In the genomic region with DNA sequence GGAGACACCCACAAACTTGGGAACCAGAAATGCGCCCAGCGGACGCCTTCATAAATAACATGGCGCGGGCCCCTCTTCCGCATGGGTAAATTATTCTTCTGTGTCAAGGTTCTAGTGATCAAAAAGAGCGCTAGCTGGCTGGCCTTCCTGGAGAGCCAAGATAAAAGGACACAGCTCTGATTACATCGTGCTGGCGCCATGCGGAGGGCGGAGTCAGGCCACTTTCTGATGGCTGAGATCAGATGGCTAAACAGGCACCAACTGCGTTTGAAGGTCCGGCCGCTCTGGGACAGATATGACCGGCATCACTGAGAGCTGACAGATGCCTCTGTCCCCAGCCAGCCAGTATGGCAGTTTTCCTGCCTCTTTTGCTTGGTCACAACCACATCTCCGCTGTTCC, we compare ENCODE assay signal across 8 mouse cellular contexts.
A peak's percentile ranks its signal among the peaks of the same experiment; 100 is the strongest.
DNase-seq lines count a peak whose midpoint lies in the region; ATAC-seq and TF ChIP-seq lines count a peak whose summit lies in the region.

No protein-coding gene starts in this region.

- no peaks in the 10 kb centered on the region for H3K9me3 ChIP-seq in heart, embryonic 16.5 days (replicated peaks; ENCODE audit: control insufficient read depth, low read length)
- no peaks in the 10 kb centered on the region for H3K9me3 ChIP-seq in intestine, embryonic 15.5 days

- H3K4me3 ChIP-seq in heart, embryonic 16.5 days (ENCODE audit: low read length) = no peak overlapping the region
- H3K4me3 ChIP-seq in intestine, embryonic 15.5 days (replicated peaks) = no peak overlapping the region
- no peak overlapping the region for H3K4me3 ChIP-seq in cerebellum, adult 2 months (replicated peaks; ENCODE audit: insufficient read depth, low read depth, low read length)

- 27% methylated on average over 16 of the region's 16 CpGs for WGBS in heart, embryonic 16.5 days
- 30% methylated on average over 16 of the region's 16 CpGs for WGBS in intestine, embryonic 15.5 days
- 46% methylated on average over 16 of the region's 16 CpGs for WGBS in cerebellum, adult 2 months

- TF ChIP-seq CTCF in cerebellum, adult 2 months (IDR thresholded peaks at IDR 0.05; ENCODE audit: borderline replicate concordance, insufficient read depth, low read depth, low read length) = no peak

- H3K4me1 ChIP-seq in heart, embryonic 16.5 days (ENCODE audit: control insufficient read depth, insufficient read depth, low read length) = peaks cover 23% of the 10 kb centered on the region
- peaks cover 21% of the 10 kb centered on the region for H3K4me1 ChIP-seq in intestine, embryonic 15.5 days (replicated peaks)
- no peaks in the 10 kb centered on the region for H3K4me1 ChIP-seq in cerebellum, adult 2 months (ENCODE audit: control insufficient read depth, insufficient read depth, low read length)

- no peak; the same call in 1 of the 2 replicates for ATAC-seq in heart, embryonic 16.5 days (replicated peaks; ENCODE audit: extremely low read depth, insufficient read depth, low FRiP score)
- peak; percentile 64; the same call in 1 of the 2 replicates for ATAC-seq in intestine, embryonic 15.5 days

- DNase-seq in heart, postnatal 25 days (ENCODE audit: low spot score) = no peak
- peak; percentile 28 to 39 for DNase-seq in urinary bladder, adult 18-20 months (ENCODE audit: low spot score in 2 of 2)
- no peak for DNase-seq in urinary bladder, postnatal 25 days (ENCODE audit: low spot score)
- peak; percentile 15 for DNase-seq in yolk sac, embryonic 10.5 days (ENCODE audit: low spot score)
- DNase-seq in cerebellum, adult 2 months = no peak
- no peak for DNase-seq in thymus, adult 18-20 months

- TF ChIP-seq POLR2A in cerebellum, adult 2 months (IDR thresholded peaks at IDR 0.05; ENCODE audit: borderline replicate concordance, insufficient read depth, low read length) = no peak

- no peaks in the 10 kb centered on the region for H3K36me3 ChIP-seq in heart, embryonic 16.5 days (ENCODE audit: control insufficient read depth, insufficient read depth)
- no peaks in the 10 kb centered on the region for H3K36me3 ChIP-seq in intestine, embryonic 15.5 days

- no peak overlapping the region for H3K27ac ChIP-seq in heart, embryonic 16.5 days (ENCODE audit: low read length)
- H3K27ac ChIP-seq in intestine, embryonic 15.5 days = no peak overlapping the region
- H3K27ac ChIP-seq in cerebellum, adult 2 months (ENCODE audit: insufficient read depth, low read length) = no peak overlapping the region

- intact Hi-C loops in heart, postnatal 25 days (cut with DNase I) = no loop called here

- no peaks in the 10 kb centered on the region; the same call in 1 of the 2 replicates for H3K27me3 ChIP-seq in heart, embryonic 16.5 days (ENCODE audit: control insufficient read depth, insufficient read depth, low read length)
- no peaks in the 10 kb centered on the region for H3K27me3 ChIP-seq in intestine, embryonic 15.5 days (replicated peaks)
- no peaks in the 10 kb centered on the region for H3K27me3 ChIP-seq in cerebellum, adult 2 months (ENCODE audit: control insufficient read depth, insufficient read depth, low read length)

- H3K9ac ChIP-seq in heart, embryonic 16.5 days (ENCODE audit: low read length) = no peak overlapping the region
- H3K9ac ChIP-seq in intestine, embryonic 15.5 days = no peak overlapping the region

- H3K4me2 ChIP-seq in heart, embryonic 16.5 days (ENCODE audit: low read depth, low read length) = peak overlapping the region; percentile 15; the same call in 1 of the 2 replicates
- 0 out of 2 replicates have a peak overlapping the region, but pooled peaks have one; percentile 9 for H3K4me2 ChIP-seq in intestine, embryonic 15.5 days (replicated peaks)

Comparison
In these comparisons a context has a peak if more than half of its experiments do, and no peak if none do; other contexts are left out.
1. DNase-seq: peak in urinary bladder, adult 18-20 months (2 of 2) and yolk sac, embryonic 10.5 days (single experiment); none in heart, postnatal 25 days (single experiment), urinary bladder, postnatal 25 days (single experiment), cerebellum, adult 2 months (0 of 2) and thymus, adult 18-20 months (0 of 2).